Mouse (Mus musculus) urinary bladder, adult 18-20 months (tissue): ENCODE results near the gene Lmntd1.

Experiments used
- DNase-seq, 2 experiments: peaks; one replicate each; pipeline ENCODE4 v3.0.0; 2022; ENCODE audit warnings: low spot score in 2 of 2, mixed read lengths in 2 of 2

The Lmntd1 gene

GRCm38 (mm10) chr6:145614219-145614618 lies at the start of gene Lmntd1:
TSS of gene Lmntd1 (minus strand) at chr6:145614319.
- no peak for DNase-seq

GRCm38 (mm10) chr6:145660943-145661342 lies 46.8 kb upstream of the Lmntd1 start:
- DNase-seq: no peak

DNA sequence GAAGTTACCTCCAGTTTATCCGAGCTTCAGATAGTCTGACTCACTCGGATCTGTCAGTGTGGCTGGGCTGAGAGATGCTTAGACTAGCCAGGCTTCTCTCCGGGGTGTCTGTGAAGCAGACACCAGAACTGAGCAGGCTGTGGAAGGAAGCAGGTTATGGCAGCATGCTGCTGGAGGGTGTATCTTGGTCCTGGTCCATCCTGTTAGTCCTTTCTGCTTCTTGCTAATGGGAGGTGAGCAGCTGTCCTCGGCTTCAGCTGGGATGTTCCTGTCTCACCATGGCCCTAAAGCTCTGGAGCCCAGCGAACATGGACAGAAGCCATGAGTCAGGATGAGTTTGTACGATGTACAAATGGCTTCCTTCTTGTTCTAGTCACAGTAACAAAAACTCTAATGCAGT lies 45.0 kb upstream of the Lmntd1 start:
- no peak for DNase-seq

DNA sequence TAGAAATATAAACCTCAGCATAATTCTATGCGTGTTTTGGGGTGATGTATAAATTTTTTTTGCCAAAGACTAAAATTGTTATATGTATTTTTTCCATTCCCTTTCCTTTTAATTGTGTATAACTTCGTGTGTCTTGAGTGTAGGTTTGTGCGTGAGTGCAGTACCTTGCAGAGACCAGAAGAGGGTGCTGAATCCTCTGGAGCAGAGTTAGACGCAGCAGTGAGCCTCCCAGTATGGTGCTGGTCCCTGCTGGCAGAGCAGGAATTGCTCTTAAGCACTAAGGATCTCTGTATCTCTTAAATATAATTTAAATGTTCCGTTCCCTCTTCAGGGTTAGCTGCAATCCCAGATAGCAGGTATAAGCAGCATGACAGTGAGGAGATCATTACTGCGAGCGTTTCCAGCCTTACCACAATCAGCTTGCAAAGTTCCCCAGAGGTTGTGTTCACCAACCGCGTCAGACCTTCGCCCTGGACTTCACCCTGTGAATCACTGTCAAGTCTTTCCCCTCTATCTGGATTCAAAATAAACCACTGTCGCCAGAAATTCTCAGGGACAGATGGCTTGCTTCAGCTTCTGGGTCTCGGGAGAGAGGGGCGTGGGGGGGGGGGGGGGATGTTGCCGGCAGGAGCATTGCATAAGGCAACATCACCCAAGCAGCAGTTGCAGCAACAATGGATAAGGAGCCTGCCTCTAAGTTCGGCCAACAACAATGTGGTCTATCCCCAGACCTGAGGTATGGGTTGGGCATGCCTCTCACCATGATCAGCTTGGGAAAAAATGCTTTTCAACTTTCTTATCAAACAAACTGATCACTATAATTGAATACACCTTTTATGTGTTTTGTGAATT lies 42.8 kb upstream of the Lmntd1 start:
- no peak for DNase-seq

GRCm38 (mm10) chr6:145655678-145656077 lies 41.6 kb upstream of the Lmntd1 start:
- DNase-seq: no peak

DNA sequence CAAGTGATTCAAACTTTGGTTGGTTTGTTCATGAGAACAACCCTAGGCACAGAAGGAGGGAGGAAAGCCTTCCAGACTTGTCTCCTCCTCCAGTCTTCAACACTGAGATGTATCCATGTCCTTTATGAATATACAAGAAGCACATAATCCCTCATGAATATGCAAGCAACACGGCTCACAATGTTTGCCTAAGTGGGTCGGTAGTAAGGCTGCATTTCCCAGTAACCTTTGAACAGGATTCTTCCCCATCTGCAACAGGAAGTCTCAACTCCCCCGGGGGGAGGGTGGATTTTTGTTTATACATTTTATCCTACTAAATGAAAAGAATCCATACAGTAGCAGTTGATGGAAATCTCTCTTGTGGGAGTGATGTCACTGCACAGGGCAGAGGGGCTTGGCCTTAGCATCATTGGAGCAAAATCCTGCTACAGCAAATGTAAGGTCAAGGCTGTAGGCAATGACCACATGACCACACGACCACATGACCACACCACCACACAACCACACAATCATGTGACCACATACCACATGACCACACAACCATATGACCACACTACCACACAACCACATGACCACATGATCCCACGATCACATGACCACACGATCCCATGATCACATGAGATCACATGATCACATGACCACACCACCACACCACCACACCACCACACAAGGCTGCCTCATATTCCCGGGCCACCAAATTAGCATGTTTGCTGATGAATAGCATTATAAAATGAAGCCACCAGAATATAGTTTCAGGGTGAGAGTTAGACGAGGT lies 40.1 kb upstream of the Lmntd1 start:
- no peak for DNase-seq

GRCm38 (mm10) chr6:145653626-145654025 lies 39.5 kb upstream of the Lmntd1 start:
- DNase-seq: no peak

DNA sequence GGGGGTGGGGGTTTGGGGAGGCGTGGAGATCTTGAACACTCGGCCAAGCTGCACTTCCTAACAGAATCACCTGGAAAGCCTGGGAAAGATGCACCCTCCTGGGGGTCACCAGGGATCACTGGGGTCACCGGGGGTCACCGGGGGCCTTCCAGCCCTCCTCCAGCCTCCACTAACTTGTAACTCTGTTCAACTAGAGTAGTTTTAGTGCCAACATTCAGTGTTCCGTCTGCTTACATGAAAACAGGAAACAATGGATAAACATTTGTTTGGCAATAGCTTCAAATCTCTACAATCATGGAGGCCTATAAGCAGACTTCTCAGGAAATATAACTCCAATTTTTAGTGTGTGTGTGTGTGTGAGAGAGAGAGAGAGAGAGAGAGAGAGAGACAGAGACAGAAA lies 38.9 kb upstream of the Lmntd1 start:
- DNase-seq: no peak

DNA sequence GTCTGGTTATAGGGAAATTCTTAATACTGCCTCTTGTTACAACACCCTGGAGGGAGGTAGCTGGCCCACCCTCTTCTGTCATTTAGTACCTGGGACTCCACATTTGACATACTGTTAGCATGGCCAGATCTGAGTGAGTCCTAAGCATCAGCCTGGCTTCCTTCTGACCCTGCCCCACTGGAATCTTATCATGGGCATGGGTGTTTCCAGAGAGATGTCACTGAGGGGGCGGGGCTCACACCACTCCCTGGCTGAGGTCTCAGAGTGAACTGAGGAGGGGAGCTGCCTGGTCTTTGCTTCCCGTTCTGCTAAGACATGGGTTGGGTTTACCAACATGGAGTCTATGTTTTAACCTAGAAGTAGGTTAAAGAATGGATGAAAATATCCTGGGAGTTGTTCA lies 37.9 kb upstream of the Lmntd1 start:
- no peak for DNase-seq

- DNase-seq: no peak
Measured at GRCm38 (mm10) chr6:145640971-145641506, 26.9 kb upstream of the Lmntd1 start.

DNA sequence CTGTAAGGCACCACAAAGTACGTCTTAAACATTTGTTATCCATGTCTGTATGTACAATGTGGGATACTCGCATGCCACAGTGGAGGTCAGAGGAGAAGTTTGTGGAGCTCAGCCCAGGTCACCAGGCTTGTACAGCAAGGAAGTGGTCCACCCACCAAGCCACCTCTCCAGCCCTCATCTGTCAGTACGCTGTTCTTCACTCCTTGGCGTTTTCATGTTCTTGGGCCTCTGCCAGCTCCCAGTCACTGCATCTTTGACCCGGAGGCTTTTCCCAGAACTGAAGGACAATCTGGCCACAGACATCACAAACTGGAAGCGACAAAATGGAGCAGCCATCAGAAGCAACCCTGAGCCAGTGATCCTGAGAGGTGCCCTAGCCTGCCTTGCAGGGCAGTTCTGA lies 24.1 kb upstream of the Lmntd1 start:
- DNase-seq: no peak

- DNase-seq: no peak
Measured at GRCm38 (mm10) chr6:145636682-145637081, 22.6 kb upstream of the Lmntd1 start.

- DNase-seq: no peak
Measured at GRCm38 (mm10) chr6:145634454-145634853, 20.3 kb upstream of the Lmntd1 start.

DNA sequence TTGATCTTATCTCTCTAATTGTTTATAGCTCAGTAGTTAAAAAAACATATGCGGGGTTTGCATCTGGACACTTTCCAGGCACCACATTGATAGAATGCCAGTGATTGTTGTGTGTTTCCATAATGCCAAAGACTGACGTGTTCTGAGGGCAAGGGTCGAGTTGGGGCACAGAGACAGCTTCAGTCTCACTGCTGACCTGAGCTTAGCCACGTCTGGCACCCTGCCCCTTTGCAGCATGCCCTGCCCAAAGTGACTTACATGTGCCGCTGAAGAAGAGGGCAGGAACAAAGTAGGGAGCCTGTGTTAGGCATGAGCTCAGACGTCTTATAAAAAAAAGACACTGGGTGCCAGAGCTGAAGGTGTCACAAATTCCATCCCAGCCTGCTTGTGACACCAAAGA lies 16.1 kb upstream of the Lmntd1 start:
- no peak for DNase-seq

DNA sequence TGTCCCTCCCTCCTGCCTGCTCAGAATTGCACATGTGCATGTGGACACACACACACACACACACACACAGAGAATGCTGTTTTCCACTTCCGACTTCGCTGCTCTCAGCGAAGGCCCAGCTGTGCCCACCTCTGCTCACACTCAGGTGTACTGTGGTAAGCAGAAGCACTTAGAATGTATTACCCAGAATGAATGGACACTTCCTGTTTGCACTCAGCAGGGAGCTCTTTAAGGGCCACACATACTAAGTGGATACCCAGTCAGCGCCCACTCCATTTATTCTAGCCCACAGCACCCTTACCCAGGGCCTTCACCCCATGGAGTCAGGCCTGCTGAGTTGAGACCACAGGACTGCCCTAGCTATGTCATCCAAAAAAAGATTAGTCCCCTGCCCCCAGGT lies 9.0 kb upstream of the Lmntd1 start:
- DNase-seq: no peak

GRCm38 (mm10) chr6:145616402-145617229 lies 2.5 kb upstream of the Lmntd1 start:
- DNase-seq: no peak

GRCm38 (mm10) chr6:145615666-145616210 lies 1.6 kb upstream of the Lmntd1 start, which contains the start of gene Tuba3b:
TSS of gene Tuba3b (plus strand) at chr6:145615757.
- DNase-seq: no peak

GRCm38 (mm10) chr6:145612611-145613010 lies 1.5 kb downstream of the Lmntd1 start:
- no peak for DNase-seq

- DNase-seq: no peak
Measured at GRCm38 (mm10) chr6:145610901-145611300, 3.2 kb downstream of the Lmntd1 start.

DNA sequence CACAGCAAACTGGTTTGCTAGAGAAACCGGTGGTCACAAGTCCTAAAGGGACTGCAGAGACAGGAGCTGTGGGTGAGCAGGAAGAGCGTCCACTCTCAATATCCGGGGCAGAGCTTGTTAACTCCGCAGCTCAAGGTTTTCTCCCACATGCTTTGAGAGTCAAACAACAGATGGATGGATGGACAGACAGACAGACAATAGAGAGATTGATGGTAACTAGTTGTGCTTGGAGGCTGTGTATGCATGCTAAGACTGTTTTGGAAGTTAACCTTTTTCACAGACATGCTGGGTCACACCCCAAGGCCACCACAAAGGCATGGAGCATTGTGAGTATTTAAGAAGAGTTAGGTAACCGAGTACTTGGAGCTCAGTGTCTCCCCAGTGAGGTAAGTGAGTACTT lies 5.4 kb downstream of the Lmntd1 start:
- no peak for DNase-seq

DNA sequence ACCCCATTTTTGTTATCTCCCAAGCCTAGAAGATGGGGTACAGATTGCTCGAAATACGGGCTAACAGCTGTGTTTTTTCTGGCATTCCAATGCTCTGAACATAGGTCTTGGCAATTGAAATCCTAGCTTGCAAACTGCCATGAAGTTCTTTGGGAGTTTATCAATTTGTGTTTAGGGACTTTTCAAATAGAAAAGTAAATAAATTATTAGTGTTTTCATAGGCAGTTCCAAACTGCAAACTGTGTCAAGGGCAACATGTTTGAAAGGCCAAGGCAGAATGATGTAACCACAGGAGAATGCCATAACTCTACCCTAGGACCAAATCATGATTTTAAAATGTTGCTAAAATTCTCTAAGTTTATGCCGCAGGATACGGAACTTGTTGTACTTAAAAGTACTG lies 6.4 kb downstream of the Lmntd1 start:
- no peak for DNase-seq
